Mouse (Mus musculus) midbrain, embryonic 11.5 days (tissue): ENCODE measurements around the gene Rfk. TPM values are rescaled to one million over a fixed set of nuclear protein-coding genes. Genes with fewer than 3 reads are reported as not detected.

Source experiments
- ATAC-seq: fragments of 200-750 bp; cut with Nextera tagmentation; 2 replicates; pipeline ENCODE4 v1.8.0; 2017; ENCODE audit warnings: moderate TSS enrichment, moderate library complexity; ENCODE audit not compliant: low FRiP score
- DNase-seq: peaks from one replicate; pipeline ENCODE4 v3.0.0; 2015; ENCODE audit warnings: low spot score; ENCODE audit errors: missing footprints
- H3K27ac ChIP-seq: fragments of 300-500 bp; sonication (generic); 2 replicates; pipeline ENCODE4 v1.5.1; 2014; ENCODE audit warnings: low read depth, low read length
- H3K27me3 ChIP-seq: fragments of 300-500 bp; sonication (generic); 2 replicates; pipeline ENCODE4 v1.6.1; 2014; ENCODE audit warnings: mild to moderate bottlenecking, low read length, moderate library complexity, mixed read lengths; ENCODE audit not compliant: control insufficient read depth, insufficient read depth
- H3K36me3 ChIP-seq: fragments of 300-500 bp; sonication (generic); 2 replicates; pipeline ENCODE4 v1.6.1; 2014; ENCODE audit warnings: mild to moderate bottlenecking, low read length, moderate library complexity, mixed read lengths; ENCODE audit not compliant: control insufficient read depth, insufficient read depth
- H3K4me1 ChIP-seq: fragments of 300-500 bp; sonication (generic); 2 replicates; pipeline ENCODE4 v1.6.1; 2014; ENCODE audit warnings: low read length; ENCODE audit not compliant: control insufficient read depth, insufficient read depth
- H3K4me2 ChIP-seq: fragments of 300-500 bp; sonication (generic); 2 replicates; pipeline ENCODE4 v1.6.1; 2014; ENCODE audit warnings: mild to moderate bottlenecking, moderate library complexity
- H3K4me3 ChIP-seq: fragments of 300-500 bp; sonication (generic); 2 replicates; pipeline ENCODE4 v1.5.1; 2014; ENCODE audit warnings: low read depth, low read length
- H3K9ac ChIP-seq: fragments of 300-500 bp; sonication (generic); 2 replicates; pipeline ENCODE4 v1.6.1; 2014; ENCODE audit warnings: low read length
- H3K9me3 ChIP-seq: fragments of 300-500 bp; sonication (generic); 2 replicates; pipeline ENCODE4 v1.6.1; 2016; ENCODE audit warnings: low read length; ENCODE audit not compliant: control insufficient read depth
- WGBS: fragments of 180-500 bp; shearing (Covaris S2); extraction: QIAGEN DNeasy Blood & Tissue Kit; methylation state at CpG from one replicate; pipeline ENCODE4 v1.1.7; 2014; 5-methylcytosine and 5-hydroxymethylcytosine counted together
- polyA plus RNA-seq: library from polyadenylated mRNA; unstranded; fragments of >200 nt; fragmentation: Nextera tagmentation; extraction: Ambion mirVana; gene quantifications from 2 replicates; pipeline ENCODE4 v1.2.1, GENCODE M21; 2014

Rfk gene
- 70.4 and 81.3 TPM in 2 replicates for polyA plus RNA-seq

DNA sequence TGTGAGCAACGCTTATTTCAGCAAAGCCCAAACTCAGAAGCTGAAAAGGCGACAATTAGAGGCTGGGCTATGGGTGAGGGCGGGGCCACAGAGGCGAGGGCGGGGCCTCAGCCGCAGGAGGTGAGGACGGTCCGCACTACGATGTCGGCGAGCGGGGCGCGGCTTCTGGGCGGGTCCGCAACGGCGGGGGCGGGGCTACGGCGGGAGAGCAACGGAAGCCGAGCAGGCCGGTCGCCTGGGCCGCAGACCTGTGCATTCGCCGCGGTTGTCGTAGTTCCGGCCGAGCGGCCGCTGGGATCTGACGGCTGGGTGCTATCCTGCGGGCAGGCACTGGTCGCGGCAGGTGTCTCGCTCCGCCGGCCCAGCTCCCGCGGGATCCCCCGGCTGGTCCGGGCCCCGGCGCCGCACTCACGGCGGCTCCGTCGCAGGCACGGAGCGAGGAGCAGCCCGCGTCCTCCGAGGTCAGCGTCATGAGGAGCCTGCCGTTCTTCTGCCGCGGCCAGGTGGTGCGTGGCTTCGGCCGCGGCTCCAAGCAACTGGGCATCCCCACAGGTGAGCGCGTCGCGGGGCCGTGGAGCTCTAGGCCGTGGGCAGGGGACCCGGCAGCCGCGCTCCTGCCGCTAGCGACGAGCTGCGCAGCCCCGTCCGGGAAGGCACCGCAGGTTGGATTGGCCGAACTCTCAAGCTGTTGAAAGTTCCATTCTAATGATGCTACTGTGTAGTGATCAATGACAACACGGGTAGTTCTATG lies at the start of gene Rfk:
Rfk (plus strand) TSS at position 203 of the 751 bp plus-strand sequence.
- peak within 1 kb of the TSS; percentile 75 for H3K9ac ChIP-seq
- peak within 1 kb of the TSS; percentile 54 for H3K4me2 ChIP-seq
- H3K4me1 ChIP-seq: peaks cover 2% of the 10 kb centered on the region; the same call in 1 of the 2 replicates
- peaks cover 10% of the 10 kb centered on the region; the same call in 1 of the 2 replicates for H3K27me3 ChIP-seq
- peak within 1 kb of the TSS; percentile 71 for H3K4me3 ChIP-seq
- under 1% methylated on average over 67 of the region's 83 CpGs for WGBS
- DNase-seq: peak; percentile 99
- peak; percentile 99 for ATAC-seq
- no peaks in the 10 kb centered on the region for H3K36me3 ChIP-seq
- H3K9me3 ChIP-seq: no peaks in the 10 kb centered on the region
- no peak within 1 kb of the TSS for H3K27ac ChIP-seq

- H3K4me3 ChIP-seq: no peak overlapping the region
- H3K4me1 ChIP-seq: no peaks in the 10 kb centered on the region
- DNase-seq: no peak
- no peak overlapping the region for H3K4me2 ChIP-seq
- H3K27ac ChIP-seq: no peak overlapping the region
- no peaks in the 10 kb centered on the region for H3K36me3 ChIP-seq
- no peak for ATAC-seq
- no peak overlapping the region for H3K9ac ChIP-seq
- H3K9me3 ChIP-seq: no peaks in the 10 kb centered on the region
- no peaks in the 10 kb centered on the region for H3K27me3 ChIP-seq
- WGBS: 94% methylated on average over 7 of the region's 7 CpGs
These were observed 49.0 kb upstream of the Rfk start for GRCm38 (mm10) chr19:17344881-17345280.

DNA sequence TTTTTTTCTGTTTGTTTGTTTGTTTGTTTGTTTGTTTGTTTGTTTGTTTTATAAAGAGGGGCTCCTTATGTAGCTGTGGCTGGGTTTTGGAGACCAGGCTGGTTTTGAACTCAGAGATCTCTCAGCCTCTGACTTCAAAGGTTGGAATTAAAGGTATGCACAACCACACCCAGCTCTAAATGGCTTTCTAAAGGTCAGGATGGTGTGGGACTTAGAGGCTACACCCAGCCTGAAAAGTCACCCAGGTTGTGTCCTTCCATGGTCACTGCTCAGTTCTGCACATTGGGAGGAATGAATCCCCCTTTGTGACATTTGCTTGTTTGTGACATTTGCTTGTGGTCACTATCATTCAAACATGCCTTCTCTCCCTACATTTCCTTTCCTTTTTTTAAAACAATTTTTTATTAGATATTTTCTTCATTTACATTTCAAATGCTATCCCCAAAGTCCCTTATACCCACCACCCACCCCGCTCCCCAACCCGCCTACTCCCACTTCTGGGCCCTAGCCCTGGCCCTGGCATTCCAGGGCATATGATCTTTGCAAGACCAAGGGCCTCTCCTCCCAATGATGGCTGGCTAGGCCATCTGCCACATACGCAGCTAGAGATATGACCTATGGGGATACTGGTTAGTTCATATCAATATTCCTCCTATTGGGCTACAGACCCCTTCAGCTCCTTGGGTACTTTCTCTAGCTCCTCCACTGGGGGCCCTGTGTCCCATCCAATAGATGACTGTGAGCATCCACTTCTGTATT lies 46.9 kb upstream of the Rfk start:
- Histone ChIP-seq H3K36me3 (no peaks in the 10 kb centered on the region), H3K27me3 (no peaks in the 10 kb centered on the region), H3K4me3 (no peak overlapping the region), H3K9me3 (no peaks in the 10 kb centered on the region), H3K27ac (no peak overlapping the region), H3K4me2 (no peak overlapping the region), H3K4me1 (no peaks in the 10 kb centered on the region), H3K9ac (no peak overlapping the region)
- ATAC-seq (no peak), DNase-seq (peak; percentile 64)
- WGBS: 91% methylated on average over 3 of the region's 3 CpGs

DNA sequence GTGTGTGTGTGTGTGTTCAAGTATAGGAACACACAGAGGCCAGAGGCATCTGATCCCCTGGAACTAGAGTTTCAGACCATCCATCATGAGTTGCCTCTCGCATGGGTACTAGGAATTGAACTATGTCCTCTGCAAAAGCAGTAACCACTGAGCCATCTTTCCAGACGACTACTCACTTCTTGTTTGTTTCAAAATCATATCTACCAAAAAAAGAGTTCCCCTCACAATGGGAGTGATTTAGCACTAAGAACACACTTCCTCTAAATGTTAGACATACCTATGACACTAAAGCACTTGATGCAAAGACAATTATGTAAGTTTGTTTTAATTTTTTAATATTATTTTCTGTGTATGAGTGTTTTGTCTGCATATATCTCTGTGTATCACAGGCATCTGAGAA lies 46.0 kb upstream of the Rfk start:
- no peaks in the 10 kb centered on the region for H3K4me1 ChIP-seq
- DNase-seq (no peak), ATAC-seq (no peak)
- no peak overlapping the region for H3K4me3 ChIP-seq
- WGBS: 83% methylated on average over 2 of the region's 2 CpGs
- H3K9ac ChIP-seq: no peak overlapping the region
- no peak overlapping the region for H3K4me2 ChIP-seq
- no peaks in the 10 kb centered on the region for H3K9me3 ChIP-seq
- no peaks in the 10 kb centered on the region for H3K36me3 ChIP-seq
- H3K27ac ChIP-seq: no peak overlapping the region
- no peaks in the 10 kb centered on the region for H3K27me3 ChIP-seq

DNA sequence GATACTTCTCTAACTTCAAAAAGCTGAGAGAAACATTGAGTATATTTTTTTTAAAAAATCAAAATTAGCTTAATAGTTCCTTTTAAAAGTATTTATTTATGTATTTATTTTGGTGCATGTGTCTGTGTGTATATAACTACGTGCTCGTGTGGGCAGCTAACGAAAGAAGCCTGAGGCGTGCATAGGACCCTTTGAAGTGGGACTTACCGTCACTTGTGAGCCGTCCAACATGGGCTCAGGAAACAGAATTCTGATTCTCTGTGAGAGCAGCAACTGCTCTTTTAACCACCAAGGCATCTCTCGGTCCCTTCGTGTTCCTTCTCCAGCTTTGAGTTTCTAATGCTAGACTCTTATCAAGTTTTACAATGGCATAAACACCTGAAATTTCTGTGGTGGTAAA lies 40.1 kb upstream of the Rfk start:
- 72% methylated on average over 8 of the region's 8 CpGs for WGBS
- Histone ChIP-seq H3K36me3 (no peaks in the 10 kb centered on the region), H3K4me3 (no peak overlapping the region), H3K9ac (no peak overlapping the region), H3K27me3 (peaks cover 12% of the 10 kb centered on the region), H3K4me1 (no peaks in the 10 kb centered on the region; the same call in 1 of the 2 replicates), H3K4me2 (no peak overlapping the region), H3K27ac (no peak overlapping the region), H3K9me3 (no peaks in the 10 kb centered on the region)
- no peak for DNase-seq
- ATAC-seq: no peak

- H3K9me3 ChIP-seq: no peaks in the 10 kb centered on the region
- no peak overlapping the region for H3K27ac ChIP-seq
- ATAC-seq: no peak
- no peak overlapping the region for H3K9ac ChIP-seq
- peaks cover 12% of the 10 kb centered on the region for H3K27me3 ChIP-seq
- no peak for DNase-seq
- no peak overlapping the region for H3K4me2 ChIP-seq
- WGBS: 74% methylated on average over 4 of the region's 4 CpGs
- no peaks in the 10 kb centered on the region for H3K36me3 ChIP-seq
- H3K4me1 ChIP-seq: no peaks in the 10 kb centered on the region; the same call in 1 of the 2 replicates
- H3K4me3 ChIP-seq: no peak overlapping the region
These were observed 39.5 kb upstream of the Rfk start for GRCm38 (mm10) chr19:17354362-17354761.

GRCm38 (mm10) chr19:17354797-17355196 lies 39.0 kb upstream of the Rfk start:
- Histone ChIP-seq H3K36me3 (no peaks in the 10 kb centered on the region), H3K27me3 (peaks cover 12% of the 10 kb centered on the region), H3K4me1 (no peaks in the 10 kb centered on the region; the same call in 1 of the 2 replicates), H3K4me3 (no peak overlapping the region), H3K4me2 (no peak overlapping the region), H3K27ac (no peak overlapping the region), H3K9me3 (no peaks in the 10 kb centered on the region), H3K9ac (no peak overlapping the region)
- WGBS: 73% methylated on average over 4 of the region's 4 CpGs
- ATAC-seq (no peak), DNase-seq (no peak)

DNA sequence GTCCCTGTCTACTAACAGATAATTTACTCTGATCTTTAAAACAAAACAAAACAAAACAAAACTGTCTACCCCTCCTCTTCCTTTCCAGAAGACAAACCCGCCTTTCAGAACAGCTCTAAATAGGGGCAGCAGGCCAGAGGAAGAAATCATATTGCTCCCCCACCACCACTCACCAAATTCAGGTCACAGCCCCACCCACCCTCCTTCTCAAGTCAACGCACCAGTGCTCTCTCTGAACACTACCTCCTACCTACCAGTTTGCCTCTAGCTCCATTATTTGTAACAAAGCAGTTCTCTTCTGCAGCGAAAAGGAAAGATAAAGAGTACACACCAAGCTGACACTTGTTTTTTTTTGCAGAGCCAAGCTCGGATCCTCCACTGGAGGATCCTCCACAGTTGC lies 38.5 kb upstream of the Rfk start:
- Histone ChIP-seq H3K36me3 (no peaks in the 10 kb centered on the region), H3K27me3 (peaks cover 12% of the 10 kb centered on the region), H3K9me3 (no peaks in the 10 kb centered on the region), H3K4me1 (no peaks in the 10 kb centered on the region; the same call in 1 of the 2 replicates), H3K4me2 (no peak overlapping the region), H3K27ac (no peak overlapping the region), H3K4me3 (no peak overlapping the region), H3K9ac (no peak overlapping the region)
- DNase-seq (no peak), ATAC-seq (no peak)
- WGBS: 35% methylated on average over 4 of the region's 4 CpGs
